Mouse (Mus musculus): ENCODE data around the gene Pogk.

DNA sequence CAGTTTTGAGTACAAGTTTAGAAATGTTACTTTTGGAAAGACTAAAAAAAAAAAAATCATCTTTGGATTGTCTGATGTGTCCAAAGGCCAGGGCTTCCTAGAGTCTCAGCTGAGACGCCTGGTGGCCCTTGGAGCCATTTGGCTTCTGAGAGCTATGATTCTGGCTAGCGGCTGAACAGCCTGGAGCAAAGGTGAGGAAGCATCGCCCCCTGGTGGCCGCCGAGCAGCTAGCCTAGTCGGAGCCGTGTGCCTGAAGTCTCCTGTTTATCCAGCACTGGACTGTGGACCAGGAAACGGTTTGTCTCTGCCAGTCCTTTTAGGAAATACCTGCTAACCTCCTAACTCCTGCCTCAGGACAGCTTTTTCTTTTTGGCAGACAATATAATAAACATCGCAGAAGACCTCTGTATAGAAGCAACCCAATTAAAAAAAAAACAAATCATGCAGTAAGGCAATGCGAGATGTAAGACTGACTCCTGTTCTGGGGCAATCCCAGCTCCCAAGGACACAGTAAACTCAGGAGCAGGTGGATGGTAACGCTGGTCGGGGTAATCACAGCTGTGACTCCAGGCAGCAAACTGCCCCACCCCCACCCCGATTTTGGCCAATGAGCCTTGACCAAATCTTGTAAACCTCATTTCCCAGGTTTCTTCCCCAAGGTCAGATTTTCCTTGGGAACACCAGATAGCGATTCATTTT lies 49.4 kb downstream of the Pogk start:
- TF ChIP-seq CTCF (IDR thresholded peaks at IDR 0.05; ENCODE audit: low read depth, low read length), result peak; percentile 88
- 0 out of 2 replicates have a peak, but pooled peaks have one; percentile 6 for TF ChIP-seq EP300 (IDR thresholded peaks at IDR 0.05; ENCODE audit: insufficient read depth, low read depth, low read length)
